Mouse (Mus musculus) embryonic facial prominence, embryonic 14.5 days (tissue): ENCODE measurements around the gene Rbpj. TPM values are rescaled to one million over a fixed set of nuclear protein-coding genes. Genes with fewer than 3 reads are reported as not detected.
A peak's percentile ranks its signal among the peaks of the same experiment; 100 is the strongest.

ENCODE experiments used
- ATAC-seq: fragments of 200-750 bp; cut with Nextera tagmentation; 2 replicates; pipeline ENCODE4 v1.8.0; 2017; ENCODE audit warnings: low read depth, moderate number of reproducible peaks, moderate TSS enrichment
- DNase-seq: peaks from one replicate; pipeline ENCODE4 v3.0.0-alpha.2; 2015; ENCODE audit warnings: low spot score
- H3K27ac ChIP-seq: fragments of 300-500 bp; sonication (generic); replicated peaks from 2 replicates; pipeline ENCODE4 v1.5.1; 2014; ENCODE audit warnings: low read depth, mild to moderate bottlenecking, low read length, moderate library complexity
- H3K27me3 ChIP-seq: fragments of 300-500 bp; sonication (generic); replicated peaks from 2 replicates; pipeline ENCODE4 v1.6.1; 2014; ENCODE audit warnings: low read length; ENCODE audit not compliant: control insufficient read depth, insufficient read depth
- H3K36me3 ChIP-seq: fragments of 300-500 bp; sonication (generic); 2 replicates; pipeline ENCODE4 v1.6.1; 2014; ENCODE audit warnings: low read length, mixed read lengths; ENCODE audit not compliant: control insufficient read depth, insufficient read depth
- H3K4me1 ChIP-seq: fragments of 300-500 bp; sonication (generic); 2 replicates; pipeline ENCODE4 v1.6.1; 2014; ENCODE audit warnings: antibody characterized with exemption, low read length; ENCODE audit not compliant: control insufficient read depth, insufficient read depth
- H3K4me2 ChIP-seq: fragments of 300-500 bp; sonication (generic); 2 replicates; pipeline ENCODE4 v1.6.1; 2014; ENCODE audit warnings: low read depth, mild to moderate bottlenecking, low read length, moderate library complexity, mixed read lengths
- H3K4me3 ChIP-seq: fragments of 300-500 bp; sonication (generic); 2 replicates; pipeline ENCODE4 v1.5.1; 2014; ENCODE audit warnings: low read depth, mild to moderate bottlenecking, low read length
- H3K9ac ChIP-seq: fragments of 300-500 bp; sonication (generic); 2 replicates; pipeline ENCODE4 v1.6.1; 2014; ENCODE audit warnings: low read depth, mild to moderate bottlenecking, low read length, moderate library complexity, mixed read lengths
- H3K9me3 ChIP-seq: fragments of 300-500 bp; sonication (generic); 2 replicates; pipeline ENCODE4 v1.6.1; 2016; ENCODE audit warnings: low read length; ENCODE audit not compliant: control insufficient read depth
- WGBS: fragments of 180-500 bp; shearing (Covaris S2); extraction: QIAGEN DNeasy Blood & Tissue Kit; methylation state at CpG from one replicate; pipeline ENCODE4 v1.1.7; 2014; 5-methylcytosine and 5-hydroxymethylcytosine counted together
- polyA plus RNA-seq: library from polyadenylated mRNA; unstranded; fragments of >200 nt; fragmentation: Nextera tagmentation; extraction: Ambion mirVana; gene quantifications from 2 replicates; pipeline ENCODE4 v1.2.1, GENCODE M21; 2014

The Rbpj gene
- polyA plus RNA-seq, 1 experiment from 2014 or later = 48.1 TPM

- Histone ChIP-seq H3K4me3 (no peak overlapping the region), H3K27ac (no peak overlapping the region), H3K36me3 (no peaks in the 10 kb centered on the region), H3K9ac (no peak overlapping the region), H3K27me3 (no peaks in the 10 kb centered on the region), H3K4me1 (peaks cover 32% of the 10 kb centered on the region), H3K4me2 (no peak overlapping the region), H3K9me3 (no peaks in the 10 kb centered on the region)
- peak; percentile 35 for DNase-seq
- no peak for ATAC-seq
- WGBS = 55% methylated on average over 9 of the region's 11 CpGs
Observed at GRCm38 (mm10) chr5:53472485-53472884, 6.5 kb downstream of the Rbpj start.

GRCm38 (mm10) chr5:53479161-53479560 is 13.2 kb downstream of the Rbpj start:
- Histone ChIP-seq H3K4me2 (no peak overlapping the region), H3K4me1 (peaks cover 4% of the 10 kb centered on the region), H3K27me3 (no peaks in the 10 kb centered on the region), H3K36me3 (no peaks in the 10 kb centered on the region), H3K4me3 (no peak overlapping the region), H3K9me3 (no peaks in the 10 kb centered on the region), H3K27ac (no peak overlapping the region), H3K9ac (no peak overlapping the region)
- WGBS = 82% methylated on average over 6 of the region's 6 CpGs
- DNase-seq (no peak), ATAC-seq (no peak)

GRCm38 (mm10) chr5:53479891-53480290 is 13.9 kb downstream of the Rbpj start:
- Histone ChIP-seq H3K36me3 (no peaks in the 10 kb centered on the region), H3K27me3 (no peaks in the 10 kb centered on the region), H3K4me3 (no peak overlapping the region), H3K4me2 (no peak overlapping the region), H3K27ac (no peak overlapping the region), H3K9ac (no peak overlapping the region), H3K9me3 (no peaks in the 10 kb centered on the region), H3K4me1 (no peaks in the 10 kb centered on the region)
- DNase-seq (no peak), ATAC-seq (no peak)
- 61% methylated on average over 5 of the region's 5 CpGs for WGBS

- no peaks in the 10 kb centered on the region for H3K27me3 ChIP-seq
- H3K36me3 ChIP-seq = no peaks in the 10 kb centered on the region
- no peak overlapping the region for H3K9ac ChIP-seq
- ATAC-seq (no peak), DNase-seq (no peak)
- H3K4me2 ChIP-seq = no peak overlapping the region
- H3K27ac ChIP-seq = no peak overlapping the region
- 79% methylated on average over 2 of the region's 2 CpGs for WGBS
- H3K4me3 ChIP-seq = no peak overlapping the region
- H3K4me1 ChIP-seq = no peaks in the 10 kb centered on the region
- H3K9me3 ChIP-seq = no peaks in the 10 kb centered on the region
Observed at GRCm38 (mm10) chr5:53481021-53481420, 15.1 kb downstream of the Rbpj start.

- DNase-seq (no peak), ATAC-seq (no peak)
- H3K27me3 ChIP-seq = no peaks in the 10 kb centered on the region
- peaks cover 4% of the 10 kb centered on the region; the same call in 1 of the 2 replicates for H3K4me1 ChIP-seq
- H3K27ac ChIP-seq = no peak overlapping the region
- H3K36me3 ChIP-seq = no peaks in the 10 kb centered on the region
- H3K9me3 ChIP-seq = no peaks in the 10 kb centered on the region
- H3K4me3 ChIP-seq = no peak overlapping the region
- WGBS = 74% methylated on average over 6 of the region's 6 CpGs
- no peak overlapping the region for H3K9ac ChIP-seq
- no peak overlapping the region for H3K4me2 ChIP-seq
Observed at GRCm38 (mm10) chr5:53485069-53485628, 19.2 kb downstream of the Rbpj start.

GRCm38 (mm10) chr5:53485934-53486475 is 20.1 kb downstream of the Rbpj start:
- no peak overlapping the region for H3K27ac ChIP-seq
- ATAC-seq (no peak), DNase-seq (no peak)
- H3K36me3 ChIP-seq = no peaks in the 10 kb centered on the region
- H3K4me1 ChIP-seq = peaks cover 4% of the 10 kb centered on the region; the same call in 1 of the 2 replicates
- H3K9me3 ChIP-seq = no peaks in the 10 kb centered on the region
- no peak overlapping the region for H3K9ac ChIP-seq
- no peak overlapping the region for H3K4me3 ChIP-seq
- no peak overlapping the region for H3K4me2 ChIP-seq
- WGBS = 73% methylated on average over 9 of the region's 9 CpGs
- no peaks in the 10 kb centered on the region for H3K27me3 ChIP-seq

GRCm38 (mm10) chr5:53486966-53487592 is 21.1 kb downstream of the Rbpj start:
- 34% methylated on average over 11 of the region's 11 CpGs for WGBS
- Histone ChIP-seq H3K9me3 (no peaks in the 10 kb centered on the region), H3K9ac (no peak overlapping the region)

GRCm38 (mm10) chr5:53490697-53491099 is 24.7 kb downstream of the Rbpj start:
- Histone ChIP-seq H3K9ac (no peak overlapping the region), H3K27me3 (no peaks in the 10 kb centered on the region), H3K4me3 (no peak overlapping the region), H3K4me2 (no peak overlapping the region), H3K36me3 (no peaks in the 10 kb centered on the region), H3K27ac (no peak overlapping the region), H3K9me3 (no peaks in the 10 kb centered on the region), H3K4me1 (peaks cover 4% of the 10 kb centered on the region; the same call in 1 of the 2 replicates)
- no peak for ATAC-seq
- WGBS = 28% methylated on average over 5 of the region's 5 CpGs
- no peak for DNase-seq

More at GRCm38 (mm10) chr5:53486966-53487592, 21.1 kb downstream of the Rbpj start:
- Histone ChIP-seq H3K27ac (no peak overlapping the region), H3K27me3 (no peaks in the 10 kb centered on the region), H3K4me1 (peaks cover 4% of the 10 kb centered on the region; the same call in 1 of the 2 replicates), H3K4me3 (no peak overlapping the region), H3K4me2 (no peak overlapping the region), H3K36me3 (no peaks in the 10 kb centered on the region)
- DNase-seq (peak; percentile 51), ATAC-seq (peak; percentile 53; the same call in 1 of the 2 replicates)
